Mouse (Mus musculus): ENCODE measurements around the gene Gcnt2. TPM values are rescaled to one million over a fixed set of nuclear protein-coding genes. Genes with fewer than 3 reads are reported as not detected.

Gene Gcnt2
- polyA plus RNA-seq, 1 experiment from 2014 or later: 3.0 TPM

DNA sequence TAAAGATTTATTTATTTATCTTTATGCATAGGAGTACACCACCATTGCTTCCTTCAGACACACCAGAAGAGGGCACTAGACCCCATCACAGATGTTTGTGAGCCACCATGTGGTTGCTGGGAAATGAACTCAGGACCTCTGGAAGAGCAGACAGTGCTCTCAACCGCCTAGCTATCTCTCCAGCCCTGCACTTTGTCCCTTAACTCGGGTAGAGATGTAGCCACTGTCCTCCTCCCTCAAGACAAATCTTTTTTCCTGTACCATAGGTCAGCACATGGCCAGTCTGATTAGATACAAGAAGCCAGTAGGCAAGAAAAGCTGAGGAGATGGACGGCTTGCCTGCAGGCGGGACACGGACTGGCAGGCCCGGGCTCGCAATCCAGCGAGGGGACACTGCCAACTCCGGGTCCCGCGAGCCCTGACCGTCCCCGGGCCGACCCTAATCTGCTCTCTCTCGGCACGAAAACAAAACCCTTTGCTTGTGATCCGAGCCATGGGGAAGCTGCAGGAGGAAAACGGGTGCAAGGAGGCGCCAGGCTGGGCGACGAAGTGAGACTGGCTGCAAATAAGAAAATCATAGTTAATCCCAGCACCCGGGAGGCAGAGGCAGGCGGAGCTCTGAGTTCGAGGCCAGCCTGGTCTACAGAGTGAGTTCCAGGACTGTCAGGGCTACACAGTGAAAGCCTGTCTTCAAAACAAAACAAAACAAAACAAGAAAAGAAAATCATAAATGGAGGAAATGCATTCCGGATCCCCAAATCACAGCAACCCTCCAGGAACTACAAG is 140.8 kb downstream of the Gcnt2 start:
- WGBS: 2% methylated on average over 25 of the region's 25 CpGs
- Histone ChIP-seq H3K4me1 (peaks cover 23% of the 10 kb centered on the region), H3K36me3 (replicated peaks) (peaks cover 24% of the 10 kb centered on the region), H3K27me3 (ENCODE audit: poor library complexity, severe bottlenecking) (peaks cover 9% of the 10 kb centered on the region), H3K27ac (peak overlapping the region; percentile 94), H3K9me3 (no peaks in the 10 kb centered on the region), H3K4me3 (peak overlapping the region; percentile 98)
- DNase-seq (ENCODE audit: extremely low spot score, low spot score): peak; percentile 47

DNA sequence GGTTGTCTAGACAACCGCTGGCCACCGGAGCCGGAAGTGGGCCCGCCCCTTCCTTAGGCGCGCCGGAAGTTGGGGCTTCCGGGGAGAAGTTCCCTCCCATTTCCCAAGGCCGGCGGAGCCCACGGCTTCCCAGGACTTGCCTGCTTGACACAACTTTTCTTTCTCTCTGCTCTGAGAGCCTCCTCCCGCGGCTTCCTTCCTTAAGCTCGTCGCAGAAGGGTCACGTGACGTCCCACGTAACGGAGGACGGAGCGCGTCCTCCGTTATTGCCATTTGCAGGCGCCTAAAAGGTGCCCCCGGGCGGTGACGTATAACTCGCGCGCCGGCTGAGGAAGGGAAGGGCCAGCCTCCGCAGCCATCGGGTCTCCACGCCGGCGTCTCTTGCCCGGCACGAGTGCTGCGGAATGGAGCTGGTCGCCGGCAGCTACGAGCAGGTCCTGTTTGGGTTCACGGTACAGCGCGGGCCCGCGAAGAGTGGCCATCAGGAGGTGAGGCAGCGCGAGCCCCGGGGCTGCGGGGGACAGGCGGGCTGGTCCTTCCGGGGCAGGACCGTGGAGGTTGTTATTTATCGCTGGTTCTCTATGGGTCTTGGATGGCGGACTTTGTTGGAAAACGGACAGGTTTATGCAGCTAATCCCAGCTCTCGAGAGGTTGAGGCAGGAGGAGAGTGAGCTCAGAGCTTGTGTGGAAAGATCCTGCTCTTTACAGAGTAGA is 141.5 kb downstream of the Gcnt2 start, which contains the start of gene Pak1ip1:
TSS of gene Pak1ip1 (plus strand) at position 98 of the 714 bp plus-strand sequence.
- WGBS: under 1% methylated on average over 58 of the region's 58 CpGs
- H3K36me3 ChIP-seq (replicated peaks): peaks cover 31% of the 10 kb centered on the region
- peak within 1 kb of the TSS; percentile 94 for H3K27ac ChIP-seq
- peaks cover 22% of the 10 kb centered on the region for H3K4me1 ChIP-seq
- peak; percentile 91 for DNase-seq (ENCODE audit: extremely low spot score, low spot score)
- H3K9me3 ChIP-seq: no peaks in the 10 kb centered on the region
- H3K27me3 ChIP-seq (ENCODE audit: poor library complexity, severe bottlenecking): peaks cover 7% of the 10 kb centered on the region
- H3K4me3 ChIP-seq: peak within 1 kb of the TSS; percentile 98

DNA sequence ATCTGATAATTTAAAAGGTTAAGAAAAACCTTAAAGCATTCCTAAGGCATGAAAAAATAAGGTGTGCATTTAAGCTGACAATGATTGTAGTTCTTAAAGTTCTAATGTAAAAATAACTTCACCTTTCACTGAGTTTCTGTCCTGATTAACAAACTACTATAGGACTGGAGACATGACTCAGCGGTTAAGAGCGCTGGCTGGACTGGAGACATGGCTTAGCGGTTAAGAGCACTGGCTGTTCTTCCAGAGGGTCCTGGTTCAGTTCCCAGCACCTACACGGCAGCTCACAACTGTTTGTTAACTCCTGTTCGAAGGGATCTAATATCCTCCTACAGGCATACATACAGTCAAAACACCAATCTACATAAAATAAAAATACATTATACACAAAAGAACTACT is 142.4 kb downstream of the Gcnt2 start:
- H3K4me3 ChIP-seq: peak overlapping the region; percentile 98
- peaks cover 40% of the 10 kb centered on the region for H3K36me3 ChIP-seq (replicated peaks)
- no peak for DNase-seq (ENCODE audit: extremely low spot score, low spot score)
- no peaks in the 10 kb centered on the region for H3K9me3 ChIP-seq
- 84% methylated on average over 5 of the region's 5 CpGs for WGBS
- H3K4me1 ChIP-seq: peaks cover 22% of the 10 kb centered on the region
- H3K27ac ChIP-seq: no peak overlapping the region
- no peaks in the 10 kb centered on the region for H3K27me3 ChIP-seq (ENCODE audit: poor library complexity, severe bottlenecking)

DNA sequence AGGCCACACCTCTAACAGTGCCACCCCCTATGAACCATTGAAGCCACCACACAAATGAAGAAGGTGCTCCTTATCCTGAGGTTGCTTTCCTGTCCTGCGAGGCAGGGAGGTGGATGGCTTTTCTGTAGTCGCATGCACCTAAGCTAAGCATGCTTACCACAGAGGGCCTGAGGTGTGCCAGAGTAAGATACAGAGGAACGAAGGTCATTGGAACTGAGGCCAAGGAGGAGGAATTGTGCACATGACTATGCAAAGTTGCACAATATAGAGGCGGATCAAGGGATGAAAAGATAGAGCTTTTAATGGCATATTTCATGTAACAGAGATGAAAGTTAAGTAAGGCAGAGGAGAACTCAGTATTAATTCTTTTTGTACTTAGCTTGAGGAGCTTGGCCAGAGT is 146.7 kb downstream of the Gcnt2 start:
- peaks cover 13% of the 10 kb centered on the region for H3K4me1 ChIP-seq
- H3K27me3 ChIP-seq (ENCODE audit: poor library complexity, severe bottlenecking): no peaks in the 10 kb centered on the region
- no peak overlapping the region for H3K27ac ChIP-seq
- no peak overlapping the region for H3K4me3 ChIP-seq
- WGBS: 95% methylated on average over 4 of the region's 4 CpGs
- DNase-seq (ENCODE audit: extremely low spot score, low spot score): no peak
- peaks cover 83% of the 10 kb centered on the region for H3K36me3 ChIP-seq (replicated peaks)
- no peaks in the 10 kb centered on the region for H3K9me3 ChIP-seq

DNA sequence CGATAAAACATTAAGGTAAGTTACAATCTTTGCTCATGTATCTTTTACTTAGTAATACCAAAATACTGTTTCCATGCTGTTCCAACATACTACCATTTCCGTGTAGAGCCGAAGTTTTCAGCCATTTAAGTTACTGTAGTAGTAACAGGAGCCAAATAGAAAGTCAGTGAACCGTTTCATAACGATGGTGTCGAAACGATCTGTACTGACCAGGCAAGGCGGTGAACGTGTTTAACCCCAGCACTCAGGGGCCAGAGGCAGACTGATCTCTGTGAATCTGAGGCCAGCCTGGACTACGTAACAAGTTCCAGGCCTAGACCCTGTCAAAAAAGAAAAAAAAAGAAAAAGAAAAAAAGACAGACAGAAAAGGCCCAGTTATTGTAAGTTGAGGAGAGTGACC is 148.7 kb downstream of the Gcnt2 start:
- 95% methylated on average over 10 of the region's 10 CpGs for WGBS
- H3K36me3 ChIP-seq (replicated peaks): peaks cover 97% of the 10 kb centered on the region

DNA sequence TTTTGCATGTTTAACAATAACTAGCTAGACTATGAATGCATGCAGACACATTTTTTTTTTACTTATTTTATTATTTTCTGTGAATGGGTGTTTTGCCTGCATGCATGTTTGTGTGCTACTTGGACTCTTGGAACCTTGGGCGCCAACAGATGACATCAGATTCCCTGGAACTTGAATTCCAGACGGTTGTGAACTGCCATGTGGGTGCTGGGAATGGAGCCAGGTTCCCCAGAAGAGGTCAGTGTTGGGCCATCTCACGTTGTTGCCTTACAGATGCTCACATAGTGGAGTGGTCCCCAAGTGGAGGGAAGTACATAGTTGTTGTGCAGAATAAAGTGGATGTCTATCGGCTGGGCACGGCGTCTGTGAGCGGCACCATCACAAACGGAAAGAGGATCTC is 149.4 kb downstream of the Gcnt2 start:
- H3K4me1 ChIP-seq: no peaks in the 10 kb centered on the region
- peaks cover 100% of the 10 kb centered on the region for H3K36me3 ChIP-seq (replicated peaks)
- H3K4me3 ChIP-seq: no peak overlapping the region
- DNase-seq (ENCODE audit: extremely low spot score, low spot score): no peak
- no peaks in the 10 kb centered on the region for H3K9me3 ChIP-seq
- no peaks in the 10 kb centered on the region for H3K27me3 ChIP-seq (ENCODE audit: poor library complexity, severe bottlenecking)
- H3K27ac ChIP-seq: no peak overlapping the region
- WGBS: 86% methylated on average over 8 of the region's 8 CpGs

More for the DNA sequence above, 148.7 kb downstream of the Gcnt2 start:
- Histone ChIP-seq H3K4me3 (no peak overlapping the region), H3K9me3 (no peaks in the 10 kb centered on the region), H3K27ac (no peak overlapping the region), H3K4me1 (no peaks in the 10 kb centered on the region), H3K27me3 (ENCODE audit: poor library complexity, severe bottlenecking) (no peaks in the 10 kb centered on the region)
- DNase-seq (ENCODE audit: extremely low spot score, low spot score): no peak

Small RNA genes lying within 50 kb of the gene (microRNA-seq; reads per million reads assigned to microRNA genes)
- not detected for gene Mir5124a

Other genes starting within 250 kb of the Gcnt2 start
- 5.1 and 5.3 TPM in 2 replicates for gene Tfap2a, start 121.4 kb upstream of the Gcnt2 start, polyA plus RNA-seq (2016; fragmentation: Nextera tagmentation; extraction: Ambion mirVana)
- gene Pak1ip1, start 141.3 kb downstream of the Gcnt2 start, polyA plus RNA-seq (2016; fragmentation: Nextera tagmentation; extraction: Ambion mirVana): 87.6 and 87.9 TPM in 2 replicates
- 223 and 224 TPM in 2 replicates for gene Tmem14c, start 156.5 kb downstream of the Gcnt2 start, polyA plus RNA-seq (2016; fragmentation: Nextera tagmentation; extraction: Ambion mirVana)
- 1.2 and 1.4 TPM in 2 replicates for gene Mak, start 220.0 kb downstream of the Gcnt2 start, polyA plus RNA-seq (2016; fragmentation: Nextera tagmentation; extraction: Ambion mirVana)

Data from forebrain, embryonic 10.5 days (tissue).